Mouse (Mus musculus) midbrain, embryonic 16.5 days (tissue): Measurements from ENCODE around the gene Jarid2. TPM values are rescaled to one million over a fixed set of nuclear protein-coding genes. Genes with fewer than 3 reads are reported as not detected.

Experiments used
- ATAC-seq: fragments of 200-750 bp; cut with Nextera tagmentation; 2 replicates; pipeline ENCODE4 v1.8.0; 2017; ENCODE audit warnings: moderate TSS enrichment
- H3K27ac ChIP-seq: fragments of 300-500 bp; sonication (generic); 2 replicates; pipeline ENCODE4 v1.5.1; 2014; ENCODE audit warnings: mild to moderate bottlenecking, low read length, mixed read lengths
- H3K27me3 ChIP-seq: fragments of 300-500 bp; sonication (generic); 2 replicates; pipeline ENCODE4 v1.6.1; 2014; ENCODE audit warnings: low read depth, low read length, mixed read lengths; ENCODE audit not compliant: control insufficient read depth, insufficient read depth
- H3K36me3 ChIP-seq: fragments of 300-500 bp; sonication (generic); 2 replicates; pipeline ENCODE4 v1.6.1; 2014; ENCODE audit warnings: mild to moderate bottlenecking, low read length, moderate library complexity, mixed read lengths; ENCODE audit not compliant: control insufficient read depth, insufficient read depth
- H3K4me1 ChIP-seq: fragments of 300-500 bp; sonication (generic); 2 replicates; pipeline ENCODE4 v1.6.1; 2014; ENCODE audit warnings: mild to moderate bottlenecking, low read length, mixed read lengths; ENCODE audit not compliant: control insufficient read depth, insufficient read depth
- H3K4me2 ChIP-seq: fragments of 300-500 bp; sonication (generic); 2 replicates; pipeline ENCODE4 v1.6.1; 2014; ENCODE audit warnings: mild to moderate bottlenecking, low read length, mixed read lengths
- H3K4me3 ChIP-seq: fragments of 300-500 bp; sonication (generic); 2 replicates; pipeline ENCODE4 v1.5.1; 2014; ENCODE audit warnings: low read depth, mild to moderate bottlenecking, low read length, moderate library complexity, mixed read lengths
- H3K9ac ChIP-seq: fragments of 300-500 bp; sonication (generic); 2 replicates; pipeline ENCODE4 v1.6.1; 2014; ENCODE audit warnings: low read depth, low read length, mixed read lengths
- H3K9me3 ChIP-seq: fragments of 300-500 bp; sonication (generic); replicated peaks from 2 replicates; pipeline ENCODE4 v1.6.1; 2014; ENCODE audit warnings: mild to moderate bottlenecking, low read length, mixed read lengths; ENCODE audit not compliant: control insufficient read depth, poor library complexity, severe bottlenecking
- WGBS: fragments of 180-500 bp; shearing (Covaris S2); extraction: QIAGEN DNeasy Blood & Tissue Kit; methylation state at CpG from one replicate; pipeline ENCODE4 v1.1.7; 2014; 5-methylcytosine and 5-hydroxymethylcytosine counted together
- polyA plus RNA-seq: library from polyadenylated mRNA; unstranded; fragments of >200 nt; fragmentation: Nextera tagmentation; extraction: Ambion mirVana; gene quantifications from 2 replicates; pipeline ENCODE4 v1.2.1, GENCODE M21; 2015

Gene Jarid2
- polyA plus RNA-seq, 1 experiment from 2014 or later, result 36.6 TPM

GRCm38 (mm10) chr13:44763068-44763467 lies 33.8 kb downstream of the Jarid2 start:
- Histone ChIP-seq H3K4me3 (no peak overlapping the region), H3K9me3 (no peaks in the 10 kb centered on the region)
- 79% methylated on average over 3 of the region's 3 CpGs for WGBS

GRCm38 (mm10) chr13:44767751-44768150 lies 38.5 kb downstream of the Jarid2 start:
- Histone ChIP-seq H3K36me3 (no peaks in the 10 kb centered on the region), H3K27me3 (no peaks in the 10 kb centered on the region), H3K27ac (no peak overlapping the region), H3K4me3 (no peak overlapping the region), H3K9ac (no peak overlapping the region), H3K4me1 (no peaks in the 10 kb centered on the region), H3K4me2 (no peak overlapping the region), H3K9me3 (no peaks in the 10 kb centered on the region)
- no peak for ATAC-seq
- WGBS, result 86% methylated on average over 6 of the region's 6 CpGs

More at GRCm38 (mm10) chr13:44763068-44763467, 33.8 kb downstream of the Jarid2 start:
- no peak overlapping the region for H3K4me2 ChIP-seq
- no peak overlapping the region for H3K9ac ChIP-seq
- no peak overlapping the region for H3K27ac ChIP-seq
- no peaks in the 10 kb centered on the region for H3K4me1 ChIP-seq
- no peak for ATAC-seq
- H3K36me3 ChIP-seq, result no peaks in the 10 kb centered on the region
- no peaks in the 10 kb centered on the region for H3K27me3 ChIP-seq

- no peak overlapping the region for H3K4me3 ChIP-seq
- H3K27ac ChIP-seq, result no peak overlapping the region
- H3K4me2 ChIP-seq, result no peak overlapping the region
- H3K9me3 ChIP-seq, result no peaks in the 10 kb centered on the region
- ATAC-seq, result no peak
- H3K27me3 ChIP-seq, result no peaks in the 10 kb centered on the region
- WGBS, result 68% methylated on average over 5 of the region's 5 CpGs
- H3K9ac ChIP-seq, result no peak overlapping the region
- H3K4me1 ChIP-seq, result no peaks in the 10 kb centered on the region
- no peaks in the 10 kb centered on the region for H3K36me3 ChIP-seq
These were observed 41.7 kb downstream of the Jarid2 start for GRCm38 (mm10) chr13:44770808-44771605.

- no peak for ATAC-seq
- 85% methylated on average over 3 of the region's 3 CpGs for WGBS
- no peak overlapping the region for H3K27ac ChIP-seq
- no peaks in the 10 kb centered on the region for H3K4me1 ChIP-seq
- H3K4me3 ChIP-seq, result no peak overlapping the region
- no peaks in the 10 kb centered on the region for H3K36me3 ChIP-seq
- H3K9ac ChIP-seq, result no peak overlapping the region
- no peaks in the 10 kb centered on the region for H3K9me3 ChIP-seq
- no peaks in the 10 kb centered on the region for H3K27me3 ChIP-seq
- no peak overlapping the region for H3K4me2 ChIP-seq
These were observed 43.5 kb downstream of the Jarid2 start for GRCm38 (mm10) chr13:44772816-44773215.

- Histone ChIP-seq H3K36me3 (no peaks in the 10 kb centered on the region), H3K4me2 (no peak overlapping the region), H3K4me1 (no peaks in the 10 kb centered on the region), H3K27ac (no peak overlapping the region), H3K27me3 (no peaks in the 10 kb centered on the region), H3K9me3 (no peaks in the 10 kb centered on the region), H3K9ac (no peak overlapping the region), H3K4me3 (no peak overlapping the region)
- ATAC-seq, result no peak
- WGBS, result 94% methylated on average over 4 of the region's 4 CpGs
These were observed 45.1 kb downstream of the Jarid2 start for GRCm38 (mm10) chr13:44774351-44774750.

GRCm38 (mm10) chr13:44775396-44775795 lies 46.1 kb downstream of the Jarid2 start:
- H3K4me1 ChIP-seq, result no peaks in the 10 kb centered on the region
- WGBS, result 89% methylated on average over 3 of the region's 3 CpGs
- no peaks in the 10 kb centered on the region for H3K9me3 ChIP-seq
- no peaks in the 10 kb centered on the region for H3K36me3 ChIP-seq
- no peak for ATAC-seq
- H3K4me2 ChIP-seq, result no peak overlapping the region
- H3K27me3 ChIP-seq, result no peaks in the 10 kb centered on the region
- H3K27ac ChIP-seq, result no peak overlapping the region
- no peak overlapping the region for H3K9ac ChIP-seq
- no peak overlapping the region for H3K4me3 ChIP-seq

GRCm38 (mm10) chr13:44780506-44780905 lies 51.2 kb downstream of the Jarid2 start:
- no peak overlapping the region for H3K4me2 ChIP-seq
- ATAC-seq, result no peak
- H3K4me1 ChIP-seq, result no peaks in the 10 kb centered on the region
- no peaks in the 10 kb centered on the region for H3K27me3 ChIP-seq
- H3K36me3 ChIP-seq, result no peaks in the 10 kb centered on the region
- no peak overlapping the region for H3K27ac ChIP-seq
- H3K4me3 ChIP-seq, result no peak overlapping the region
- no peaks in the 10 kb centered on the region for H3K9me3 ChIP-seq
- H3K9ac ChIP-seq, result no peak overlapping the region
- WGBS, result 67% methylated on average over 1 of the region's 1 CpGs

- no peaks in the 10 kb centered on the region for H3K36me3 ChIP-seq
- no peak for ATAC-seq
- peaks cover 5% of the 10 kb centered on the region; the same call in 1 of the 2 replicates for H3K4me1 ChIP-seq
- 94% methylated on average over 2 of the region's 2 CpGs for WGBS
- H3K27ac ChIP-seq, result no peak overlapping the region
- no peaks in the 10 kb centered on the region for H3K9me3 ChIP-seq
- no peak overlapping the region for H3K4me2 ChIP-seq
- H3K9ac ChIP-seq, result no peak overlapping the region
- H3K27me3 ChIP-seq, result no peaks in the 10 kb centered on the region
- no peak overlapping the region for H3K4me3 ChIP-seq
These were observed 51.9 kb downstream of the Jarid2 start for GRCm38 (mm10) chr13:44781126-44781525.

- ATAC-seq, result no peak
- Histone ChIP-seq H3K27ac (no peak overlapping the region), H3K4me2 (no peak overlapping the region), H3K9ac (no peak overlapping the region), H3K36me3 (no peaks in the 10 kb centered on the region), H3K9me3 (no peaks in the 10 kb centered on the region), H3K4me1 (peaks cover 10% of the 10 kb centered on the region; the same call in 1 of the 2 replicates), H3K4me3 (no peak overlapping the region), H3K27me3 (no peaks in the 10 kb centered on the region)
- WGBS, result 75% methylated on average over 1 of the region's 1 CpGs
These were observed 55.3 kb downstream of the Jarid2 start for GRCm38 (mm10) chr13:44784551-44784950.
